Mouse (Mus musculus) layer of hippocampus, adult 6 months (tissue): ENCODE results near the gene Rabl6. TPM values are rescaled to one million over a fixed set of nuclear protein-coding genes. Genes with fewer than 3 reads are reported as not detected.

ENCODE experiments used
- long read RNA-seq, 2 experiments: library from polyadenylated mRNA; unstranded; transcript quantifications; one replicate each; pipeline ENCODE4 v2.0.0; 2019 to 2020
- polyA plus RNA-seq: library from polyadenylated mRNA; unstranded; fragments of <200 nt; fragmentation: Nextera tagmentation; gene quantifications from 2 replicates; pipeline ENCODE4 v1.2.3, GENCODE M21; 2021

The Rabl6 gene
- polyA plus RNA-seq = 58.2 and 69.1 TPM in 2 replicates
- long read RNA-seq, experiment 1, transcript Rabl6-201 (15 exons, 3,230 nt) = major isoform, 30 of 137 reads
- long read RNA-seq, experiment 1, partial matches to known transcripts = 103 of 137 reads
- long read RNA-seq, experiment 1, other reads (novel, unspliced or antisense) = 4 of 137 reads
- long read RNA-seq, experiment 2, transcript Rabl6-201 (15 exons, 3,230 nt) = major isoform, 232 of 589 reads
- long read RNA-seq, experiment 2, partial matches to known transcripts = 291 of 589 reads
- long read RNA-seq, experiment 2, other reads (novel, unspliced or antisense) = 66 of 589 reads

GRCm38 (mm10) chr2:25607761-25608622 lies at the start of gene Rabl6:
TSS of gene Rabl6 (minus strand) at chr2:25608521.

GRCm38 (mm10) chr2:25657652-25658051 lies 49.3 kb upstream of the Rabl6 start, which contains the start of gene Lcn5:
TSS of gene Lcn5 (plus strand) at chr2:25657952.

GRCm38 (mm10) chr2:25652902-25653301 lies 44.6 kb upstream of the Rabl6 start, which contains the start of gene Lcn8:
TSS of gene Lcn8 (plus strand) at chr2:25653120.

GRCm38 (mm10) chr2:25627811-25628210 lies 19.5 kb upstream of the Rabl6 start, which contains the start of gene Fcna:
TSS of gene Fcna (minus strand) at chr2:25628030.

GRCm38 (mm10) chr2:25621229-25622200 lies 13.2 kb upstream of the Rabl6 start, which contains the start of gene Tmem141:
TSS of gene Tmem141 (minus strand) at chr2:25622005.

GRCm38 (mm10) chr2:25617578-25617977 lies 9.3 kb upstream of the Rabl6 start, which contains the start of gene Ccdc183:
TSS of gene Ccdc183 (minus strand) at chr2:25617678.

GRCm38 (mm10) chr2:25581294-25581864 lies 26.9 kb downstream of the Rabl6 start, which contains the start of gene Ajm1:
TSS of gene Ajm1 (minus strand) at chr2:25581757.

GRCm38 (mm10) chr2:25574579-25575431 lies 33.5 kb downstream of the Rabl6 start, which contains the start of the genes Mamdc4 and Phpt1:
TSS of gene Mamdc4 (minus strand) at chr2:25574845.
TSS of gene Phpt1 (minus strand) at chr2:25575224.

GRCm38 (mm10) chr2:25557221-25557963 lies 50.9 kb downstream of the Rabl6 start, which contains the start of gene Edf1:
TSS of gene Edf1 (plus strand) at chr2:25557847.

GRCm38 (mm10) chr2:25546811-25547491 lies 61.4 kb downstream of the Rabl6 start, which contains the start of gene Traf2:
TSS of gene Traf2 (minus strand) at chr2:25546940.

Other genes with a start within 250 kb of the Rabl6 start
- 26.0 and 26.4 TPM in 2 replicates for gene Uap1l1, start 242.8 kb downstream of the Rabl6 start, polyA plus RNA-seq
- gene Sapcd2, start 236.2 kb downstream of the Rabl6 start, polyA plus RNA-seq = 2.3 and 2.4 TPM in 2 replicates
- gene Entpd2, start 212.6 kb downstream of the Rabl6 start, polyA plus RNA-seq = 21.4 and 46.8 TPM in 2 replicates
- gene Npdc1, start 209.2 kb downstream of the Rabl6 start, polyA plus RNA-seq = 292 and 359 TPM in 2 replicates
- gene Fut7, start 185.3 kb downstream of the Rabl6 start, polyA plus RNA-seq = 0.06 and 0.20 TPM in 2 replicates
- gene Abca2, start 179.8 kb downstream of the Rabl6 start, polyA plus RNA-seq = 33.0 and 34.1 TPM in 2 replicates
- gene Clic3, start 151.7 kb downstream of the Rabl6 start, polyA plus RNA-seq = 0.70 and 9.1 TPM in 2 replicates
- gene Paxx, start 147.4 kb downstream of the Rabl6 start, polyA plus RNA-seq = 111 and 116 TPM in 2 replicates
- 2,394 and 5,724 TPM in 2 replicates for gene Ptgds, start 138.5 kb downstream of the Rabl6 start, polyA plus RNA-seq
- not detected in 2 replicates for gene Lcn12, start 114.6 kb downstream of the Rabl6 start, polyA plus RNA-seq
- 124 and 134 TPM in 2 replicates for gene Fbxw5, start 107.8 kb downstream of the Rabl6 start, polyA plus RNA-seq
- 1.8 and 2.0 TPM in 2 replicates for gene C8g, start 106.8 kb downstream of the Rabl6 start, polyA plus RNA-seq
- 9.9 and 10.3 TPM in 2 replicates for gene Traf2, start 61.6 kb downstream of the Rabl6 start, polyA plus RNA-seq
- 801 and 843 TPM in 2 replicates for gene Edf1, start 50.7 kb downstream of the Rabl6 start, polyA plus RNA-seq
- 25.8 and 27.1 TPM in 2 replicates for gene Mamdc4, start 33.7 kb downstream of the Rabl6 start, polyA plus RNA-seq
- 151 and 165 TPM in 2 replicates for gene Phpt1, start 33.3 kb downstream of the Rabl6 start, polyA plus RNA-seq
- 13.5 and 18.7 TPM in 2 replicates for gene Ajm1, start 26.8 kb downstream of the Rabl6 start, polyA plus RNA-seq
- 0.83 and 1.1 TPM in 2 replicates for gene Ccdc183, start 9.2 kb upstream of the Rabl6 start, polyA plus RNA-seq
- 44.7 and 48.2 TPM in 2 replicates for gene Tmem141, start 13.5 kb upstream of the Rabl6 start, polyA plus RNA-seq
- 0.33 and 0.40 TPM in 2 replicates for gene Fcna, start 19.5 kb upstream of the Rabl6 start, polyA plus RNA-seq
- gene Lcn8, start 44.6 kb upstream of the Rabl6 start, polyA plus RNA-seq = not detected in 2 replicates
- not detected in 2 replicates for gene Lcn5, start 49.4 kb upstream of the Rabl6 start, polyA plus RNA-seq
- gene Lcn6, start 68.3 kb upstream of the Rabl6 start, polyA plus RNA-seq = not detected in 2 replicates
- gene Lcn10, start 74.2 kb upstream of the Rabl6 start, polyA plus RNA-seq = not detected in 2 replicates
- not detected in 2 replicates for gene Obp2a, start 91.5 kb upstream of the Rabl6 start, polyA plus RNA-seq
- gene Bmyc, start 98.2 kb upstream of the Rabl6 start, polyA plus RNA-seq = 212 and 245 TPM in 2 replicates
- gene Obp2b, start 128.5 kb upstream of the Rabl6 start, polyA plus RNA-seq = not detected in 2 replicates
- not detected in 2 replicates for gene Lcn3, start 157.0 kb upstream of the Rabl6 start, polyA plus RNA-seq
- not detected in 2 replicates for gene Lcn11, start 168.5 kb upstream of the Rabl6 start, polyA plus RNA-seq
- not detected in 2 replicates for gene Gm13539, start 173.7 kb upstream of the Rabl6 start, polyA plus RNA-seq
- gene Glt6d1, start 207.3 kb upstream of the Rabl6 start, polyA plus RNA-seq = not detected in 2 replicates
- gene Lcn9, start 214.6 kb upstream of the Rabl6 start, polyA plus RNA-seq = not detected in 2 replicates
- 0.10 TPM in 1 of 2 replicates, not detected in the other for gene Sohlh1, start 238.7 kb upstream of the Rabl6 start, polyA plus RNA-seq